Mouse (Mus musculus) liver, embryonic 14.5 days (tissue): Measurements from ENCODE around the gene Tfam. TPM values are rescaled to one million over a fixed set of nuclear protein-coding genes. Genes with fewer than 3 reads are reported as not detected.

ENCODE experiments used
- ATAC-seq: fragments of 200-750 bp; cut with Nextera tagmentation; 2 replicates; pipeline ENCODE4 v1.8.0; 2017; ENCODE audit warnings: moderate number of reproducible peaks, mild to moderate bottlenecking, moderate library complexity; ENCODE audit not compliant: insufficient read depth
- DNase-seq, 3 experiments: peaks; one replicate each; pipeline ENCODE4 v3.0.0-alpha.2; 2012 to 2013; ENCODE audit warnings: low read depth in 3 of 3, low spot score in 3 of 3
- H3K27ac ChIP-seq: fragments of 300-500 bp; sonication (generic); 2 replicates; pipeline ENCODE4 v1.5.1; 2014; ENCODE audit warnings: moderate library complexity, mild to moderate bottlenecking, control low read depth, inconsistent platforms
- H3K27me3 ChIP-seq: fragments of 300-500 bp; sonication (generic); 2 replicates; pipeline ENCODE4 v1.6.1; 2014; ENCODE audit warnings: mild to moderate bottlenecking, low read length, moderate library complexity; ENCODE audit not compliant: control insufficient read depth, insufficient read depth
- H3K36me3 ChIP-seq: fragments of 300-500 bp; sonication (generic); replicated peaks from 2 replicates; pipeline ENCODE4 v1.6.1; 2014; ENCODE audit warnings: low read depth; ENCODE audit not compliant: control insufficient read depth, insufficient read depth
- H3K4me1 ChIP-seq, 2 experiments: fragments of 200-500 bp in 1 of 2; fragments of 300-500 bp in 1 of 2; sonication (generic) in 1 of 2; replicated peaks; 2 replicates each; pipeline ENCODE4 v1.6.1; 2012 to 2014; ENCODE audit warnings: antibody characterized with exemption in 1 of 2, inconsistent platforms in 1 of 2, low read length in 1 of 2; ENCODE audit not compliant: control insufficient read depth in 2 of 2, insufficient read depth in 2 of 2
- H3K4me2 ChIP-seq: fragments of 300-500 bp; sonication (generic); 2 replicates; pipeline ENCODE4 v1.6.1; 2014; ENCODE audit warnings: low read depth, mild to moderate bottlenecking, control low read depth, moderate library complexity
- H3K4me3 ChIP-seq, 2 experiments: fragments of 200-500 bp in 1 of 2; fragments of 300-500 bp in 1 of 2; sonication (generic) in 1 of 2; 2 replicates each; pipeline ENCODE4 v1.5.1; 2012 to 2014; ENCODE audit warnings: low read depth in 2 of 2, low read length in 2 of 2, mild to moderate bottlenecking in 2 of 2, control low read depth in 1 of 2, inconsistent platforms in 1 of 2, moderate library complexity in 1 of 2; ENCODE audit not compliant: insufficient read depth in 1 of 2
- H3K9ac ChIP-seq: fragments of 300-500 bp; sonication (generic); replicated peaks from 2 replicates; pipeline ENCODE4 v1.6.1; 2014; ENCODE audit warnings: mild to moderate bottlenecking, control low read depth, moderate library complexity
- H3K9me3 ChIP-seq: fragments of 300-500 bp; sonication (generic); 2 replicates; pipeline ENCODE4 v1.6.1; 2016; ENCODE audit warnings: low read length, mixed read lengths; ENCODE audit not compliant: control insufficient read depth
- CTCF ChIP-seq: IDR thresholded peaks from 2 replicates; pipeline ENCODE4 v1.5.1; 2016; ENCODE audit warnings: antibody characterized with exemption, low read depth, control low read depth
- EP300 ChIP-seq: IDR thresholded peaks from 2 replicates; pipeline ENCODE4 v1.6.1; 2016; ENCODE audit warnings: antibody characterized with exemption, low read depth
- WGBS: fragments of 180-500 bp; shearing (Covaris S2); extraction: QIAGEN DNeasy Blood & Tissue Kit; methylation state at CpG from one replicate; pipeline ENCODE4 v1.1.7; 2014; ENCODE audit not compliant: insufficient replicate concordance; 5-methylcytosine and 5-hydroxymethylcytosine counted together
- polyA plus RNA-seq, 2 experiments: library from polyadenylated mRNA; depleted of rRNA in 1 of 2; stranded (reverse) in 1 of 2; unstranded in 1 of 2; fragments of >200 nt; fragmentation: Nextera tagmentation in 1 of 2; extraction: Ambion mirVana in 1 of 2; gene quantifications; 2 replicates each; pipeline versions ENCODE4 v1.2.1 to v1.2.3; 2012 to 2014

Gene Tfam
- polyA plus RNA-seq (2012; rRNA removed) (7.2 and 14.4 TPM in 2 replicates), polyA plus RNA-seq (2014; fragmentation: Nextera tagmentation; extraction: Ambion mirVana) (31.1 and 33.2 TPM in 2 replicates)

GRCm38 (mm10) chr10:71238240-71238554, at the start of gene Tfam:
Gene Tfam, minus strand, starts transcription at chr10:71238280.
- no peak for DNase-seq
- Histone ChIP-seq H3K36me3 (peaks cover 19% of the 10 kb centered on the region), H3K4me3 (peak within 1 kb of the TSS; percentile 85 to 92), H3K27ac (peak within 1 kb of the TSS; percentile 5), H3K4me1 (peaks cover 6 to 8% of the 10 kb centered on the region in 2 experiments; a peak in 3 of 4 replicates), H3K9ac (peak within 1 kb of the TSS; percentile 75), H3K9me3 (no peaks in the 10 kb centered on the region), H3K27me3 (no peaks in the 10 kb centered on the region), H3K4me2 (peak within 1 kb of the TSS; percentile 80)
- TF ChIP-seq CTCF, result no peak
- TF ChIP-seq EP300, result no peak
- 4% methylated on average over 7 of the region's 7 CpGs for WGBS
- ATAC-seq, result no peak

GRCm38 (mm10) chr10:71285126-71285580, 47.1 kb upstream of the Tfam start, which contains the start of gene Ube2d1:
Gene Ube2d1, minus strand, starts transcription at chr10:71285262.
- Histone ChIP-seq H3K4me3 (peak within 1 kb of the TSS; percentile 74 to 78), H3K27ac (no peak within 1 kb of the TSS), H3K36me3 (no peaks in the 10 kb centered on the region), H3K4me2 (peak within 1 kb of the TSS; percentile 73), H3K4me1 (peaks cover 0 to 5% of the 10 kb centered on the region in 2 experiments; a peak in 2 of 4 replicates), H3K27me3 (no peaks in the 10 kb centered on the region), H3K9ac (peak within 1 kb of the TSS; percentile 51), H3K9me3 (no peaks in the 10 kb centered on the region)
- DNase-seq, result peak in 2 of 3 experiments; percentile 24 to 26
- TF ChIP-seq EP300 (no peak), CTCF (no peak)
- under 1% methylated on average over 50 of the region's 50 CpGs for WGBS
- ATAC-seq, result peak; percentile 84

GRCm38 (mm10) chr10:71284511-71285125, 46.5 kb upstream of the Tfam start:
- ATAC-seq (peak; percentile 67), DNase-seq (no peak)
- Histone ChIP-seq H3K4me3 (peak overlapping the region; percentile 74 to 78), H3K27ac (no peak overlapping the region), H3K27me3 (no peaks in the 10 kb centered on the region), H3K9ac (peak overlapping the region; percentile 51), H3K4me1 (peaks cover 0 to 5% of the 10 kb centered on the region in 2 experiments; a peak in 2 of 4 replicates), H3K9me3 (no peaks in the 10 kb centered on the region), H3K36me3 (no peaks in the 10 kb centered on the region), H3K4me2 (peak overlapping the region; percentile 73)
- no peak for TF ChIP-seq EP300
- no peak for TF ChIP-seq CTCF
- WGBS, result under 1% methylated on average over 41 of the region's 41 CpGs

- Histone ChIP-seq H3K4me1 (peaks cover 0 to 5% of the 10 kb centered on the region in 2 experiments; a peak in 2 of 4 replicates), H3K4me2 (peak overlapping the region; percentile 73), H3K9me3 (no peaks in the 10 kb centered on the region), H3K27me3 (no peaks in the 10 kb centered on the region), H3K27ac (no peak overlapping the region), H3K4me3 (peak overlapping the region; percentile 74 to 78), H3K36me3 (no peaks in the 10 kb centered on the region), H3K9ac (no peak overlapping the region)
- no peak for TF ChIP-seq EP300
- TF ChIP-seq CTCF, result no peak
- DNase-seq (no peak), ATAC-seq (no peak)
- 24% methylated on average over 8 of the region's 8 CpGs for WGBS
Observed at GRCm38 (mm10) chr10:71284131-71284510, 46.0 kb upstream of the Tfam start.

GRCm38 (mm10) chr10:71273008-71273739, 35.1 kb upstream of the Tfam start:
- H3K9me3 ChIP-seq, result no peaks in the 10 kb centered on the region
- H3K9ac ChIP-seq, result no peak overlapping the region
- TF ChIP-seq CTCF (no peak), EP300 (no peak)
- no peaks in the 10 kb centered on the region for H3K4me1 ChIP-seq
- H3K27me3 ChIP-seq, result no peaks in the 10 kb centered on the region
- no peak overlapping the region for H3K4me3 ChIP-seq
- no peak overlapping the region for H3K27ac ChIP-seq
- H3K4me2 ChIP-seq, result no peak overlapping the region
- 67% methylated on average over 9 of the region's 9 CpGs for WGBS
- DNase-seq, result no peak
- no peaks in the 10 kb centered on the region for H3K36me3 ChIP-seq
- ATAC-seq, result no peak
